Comparison of ENCODE assay signal across 17 mouse cellular contexts in the genomic region with DNA sequence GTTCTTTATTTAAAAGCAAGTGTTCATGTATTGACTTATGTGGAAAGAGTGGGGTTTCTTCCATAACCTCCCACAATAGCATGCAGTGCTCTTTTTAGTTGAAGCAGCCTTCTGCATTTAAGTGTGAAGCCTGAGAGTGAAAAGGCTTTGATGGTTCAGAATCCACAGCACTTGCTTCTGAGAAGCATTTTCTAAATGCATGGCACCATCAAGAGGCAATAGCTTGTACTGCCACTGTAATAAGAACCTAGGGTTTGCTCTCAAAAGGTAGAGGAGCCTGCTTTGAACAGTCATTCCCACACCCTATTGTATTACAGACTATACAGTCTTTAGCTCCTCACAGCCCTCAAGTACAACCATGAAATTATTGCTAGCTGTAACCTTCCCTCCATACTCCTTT.
DNase-seq lines count a peak whose midpoint lies in the region; ATAC-seq and TF ChIP-seq lines count a peak whose summit lies in the region.
"Had no signal": no experiment of that assay in that cellular context is flagged by ENCODE, and none has a peak within 500 bp of the region (broad histone marks: within the 10 kb centered on the region; RNA-seq: fewer than 3 reads in every experiment).

No protein-coding gene starts in this region.

- TF ChIP-seq POLR2A in CH12.LX (IDR thresholded peaks at IDR 0.05; ENCODE audit: low read depth, low read length), result no peak

- no peak overlapping the region for H3K27ac ChIP-seq in layer of hippocampus, adult 2 months
- H3K27ac ChIP-seq in CH12.LX (ENCODE audit: insufficient read depth, low read depth), result no peak overlapping the region
- H3K27ac ChIP-seq: forebrain, embryonic 15.5 days; heart, embryonic 13.5 days; liver, embryonic 15.5 days; macrophage; midbrain, embryonic 15.5 days; neural tube, embryonic 12.5 days had no signal

- H3K4me1 ChIP-seq in CH12.LX (ENCODE audit: control insufficient read depth in 1 of 2, insufficient read depth in 2 of 2), result no peaks in the 10 kb centered on the region
- H3K4me1 ChIP-seq: forebrain, embryonic 15.5 days; liver, embryonic 15.5 days; midbrain, embryonic 15.5 days; neural tube, embryonic 12.5 days had no signal

- dilution Hi-C loops in CH12.LX (cut with MboI; ENCODE audit: extremely low pct_ligation_motif_present, extremely low pct_unique_long_range_greater_than_20kb, low sequenced_read_pairs), result no loop called here

- no peaks in the 10 kb centered on the region for H3K79me2 ChIP-seq in CH12.LX (replicated peaks; ENCODE audit: control insufficient read depth, extremely low read depth, insufficient read depth, poor library complexity, severe bottlenecking)

- H3K36me3 ChIP-seq in CH12.LX (replicated peaks in 1 of 2; ENCODE audit: control insufficient read depth in 1 of 2, insufficient read depth in 1 of 2, low read length in 1 of 2), result no peaks in the 10 kb centered on the region
- H3K36me3 ChIP-seq: forebrain, embryonic 15.5 days; liver, embryonic 15.5 days; midbrain, embryonic 15.5 days; neural tube, embryonic 12.5 days had no signal

- TF ChIP-seq EP300 in CH12.LX (IDR thresholded peaks at IDR 0.05; ENCODE audit: low read length), result no peak

- peak; percentile 9 for DNase-seq in cerebellum, adult 11-12 months
- peak in 1 of 2 experiments; percentile 10 for DNase-seq in layer of hippocampus, adult 2 months (ENCODE audit: low spot score in 2 of 2)
- no peak for DNase-seq in layer of hippocampus, adult 8-10 months (ENCODE audit: low spot score in 2 of 2)
- no peak for DNase-seq in CH12.LX (ENCODE audit: extremely low read depth)
- peak; percentile 26 for DNase-seq in cerebellum, adult 9-11 months
- no peak for DNase-seq in urinary bladder, postnatal 10 days (ENCODE audit: low spot score)
- no peak for DNase-seq in adrenal gland, postnatal 10 days
- DNase-seq: gastrocnemius, postnatal 14 days; kidney, adult 2 months had no signal

- no peak for ATAC-seq in cerebellum, adult (ENCODE audit: insufficient number of reproducible peaks, low FRiP score, low TSS enrichment)
- ATAC-seq: activated CD4-positive, CD25-positive, alpha-beta regulatory T cell, adult 4 months; forebrain, embryonic 15.5 days; midbrain, embryonic 15.5 days had no signal

- TF ChIP-seq RAD21 in CH12.LX (IDR thresholded peaks at IDR 0.05; ENCODE audit: low read depth, low read length), result peak; percentile 48

- in situ Hi-C loops in CH12.LX (cut with MboI; ENCODE audit: low pct_ligation_motif_present, low pct_unique_long_range_greater_than_20kb, low sequenced_read_pairs), result no loop called here

- TF ChIP-seq CTCF in layer of hippocampus, adult 2 months (conservative IDR thresholded peaks at IDR 0.05), result peak; percentile 73
- TF ChIP-seq CTCF in CH12.LX (conservative IDR thresholded peaks at IDR 0.05 in 1 of 2, IDR thresholded peaks at IDR 0.05 in 1 of 2; ENCODE audit: low read depth in 2 of 2, low read length in 2 of 2), result peak in 1 of 2 experiments; percentile 58; a peak in 2 of 4 replicates

- H3K4me2 ChIP-seq in CH12.LX (ENCODE audit: insufficient read depth, low read depth, poor library complexity, severe bottlenecking), result no peak overlapping the region
- H3K4me2 ChIP-seq: forebrain, embryonic 15.5 days; heart, embryonic 13.5 days; liver, embryonic 15.5 days; midbrain, embryonic 15.5 days; neural tube, embryonic 12.5 days had no signal

- no peaks in the 10 kb centered on the region for H3K27me3 ChIP-seq in CH12.LX (replicated peaks)
- H3K27me3 ChIP-seq: forebrain, embryonic 15.5 days; heart, embryonic 13.5 days; liver, embryonic 15.5 days; midbrain, embryonic 15.5 days; neural tube, embryonic 12.5 days had no signal

- H3K4me3 ChIP-seq in layer of hippocampus, adult 2 months, result no peak overlapping the region
- no peak overlapping the region for H3K4me3 ChIP-seq in CH12.LX (replicated peaks in 1 of 3; ENCODE audit: low read depth in 2 of 3, low read length in 2 of 3, poor library complexity in 1 of 3)
- H3K4me3 ChIP-seq: forebrain, embryonic 15.5 days; heart, embryonic 13.5 days; liver, embryonic 15.5 days; midbrain, embryonic 15.5 days; neural tube, embryonic 12.5 days had no signal

- H3K9me3 ChIP-seq in CH12.LX (replicated peaks; ENCODE audit: low read length), result no peaks in the 10 kb centered on the region
- H3K9me3 ChIP-seq: forebrain, embryonic 15.5 days; heart, embryonic 13.5 days; liver, embryonic 15.5 days; midbrain, embryonic 15.5 days; neural tube, embryonic 12.5 days had no signal

- H3K9ac ChIP-seq in CH12.LX (ENCODE audit: insufficient read depth, low read depth), result no peak overlapping the region
- H3K9ac ChIP-seq: forebrain, embryonic 15.5 days; heart, embryonic 13.5 days; liver, embryonic 15.5 days; midbrain, embryonic 15.5 days; neural tube, embryonic 12.5 days had no signal

TF ChIP-seq in CH12.LX, 34 proteins besides CTCF, POLR2A, EP300 and RAD21:
- TF ChIP-seq MAZ (IDR thresholded peaks at IDR 0.05; ENCODE audit: low read depth, low read length) (no peak), TBP (conservative IDR thresholded peaks at IDR 0.05; ENCODE audit: low read depth, low read length) (no peak), KAT2A (IDR thresholded peaks at IDR 0.05; ENCODE audit: insufficient replicate concordance, low read length) (no peak), USF1 (IDR thresholded peaks at IDR 0.05; ENCODE audit: low read depth, low read length) (no peak), JUND (conservative IDR thresholded peaks at IDR 0.05; ENCODE audit: low read depth, low read length) (no peak), MAFK (IDR thresholded peaks at IDR 0.05; ENCODE audit: insufficient replicate concordance, low read length) (no peak), SIN3A (IDR thresholded peaks at IDR 0.05; ENCODE audit: low read length) (no peak), POLR2AphosphoS2 (IDR thresholded peaks at IDR 0.05; ENCODE audit: low read depth, low read length) (no peak), MEF2A (IDR thresholded peaks at IDR 0.05; ENCODE audit: borderline replicate concordance, low read depth, low read length) (no peak), SMC3 (IDR thresholded peaks at IDR 0.05; ENCODE audit: low read depth, low read length) (no peak; the same call in 1 of the 2 replicates), CHD1 (IDR thresholded peaks at IDR 0.05; ENCODE audit: low read depth, low read length) (no peak), MAX (IDR thresholded peaks at IDR 0.05; ENCODE audit: low read length) (no peak), GABPA (IDR thresholded peaks at IDR 0.05; ENCODE audit: insufficient replicate concordance, low read depth, low read length) (no peak), NELFE (IDR thresholded peaks at IDR 0.05; ENCODE audit: low read depth, low read length) (no peak), TCF12 (IDR thresholded peaks at IDR 0.05; ENCODE audit: low read depth, low read length) (no peak), UBTF (IDR thresholded peaks at IDR 0.05; ENCODE audit: low read depth, low read length) (no peak), RCOR1 (conservative IDR thresholded peaks at IDR 0.05; ENCODE audit: low read depth, low read length) (no peak), ZMIZ1 (IDR thresholded peaks at IDR 0.05; ENCODE audit: low read depth, low read length) (no peak)

Comparison
In these comparisons a context has a peak if more than half of its experiments do, and no peak if none do; other contexts are left out.
1. DNase-seq: peak in cerebellum, adult 11-12 months (single experiment) and cerebellum, adult 9-11 months (single experiment); none in layer of hippocampus, adult 8-10 months (0 of 2), CH12.LX (single experiment), urinary bladder, postnatal 10 days (single experiment) and adrenal gland, postnatal 10 days (single experiment).